Mouse (Mus musculus) MEL (cell line): ENCODE measurements around the gene Zfp2. TPM values are rescaled to one million over a fixed set of nuclear protein-coding genes. Genes with fewer than 3 reads are reported as not detected.

ENCODE experiments used
- DNase-seq: peaks from one replicate; pipeline ENCODE4 v3.0.0; 2011; ENCODE audit warnings: low read depth, low spot score
- H3K27ac ChIP-seq: 2 replicates; pipeline ENCODE4 v1.5.1; 2012; ENCODE audit warnings: low read depth, mild to moderate bottlenecking, control low read depth, low read length, moderate library complexity; ENCODE audit not compliant: control insufficient read depth
- H3K27me3 ChIP-seq, 2 experiments: fragments of 150-350 bp in 1 of 2; sonication (generic) in 1 of 2; 2 replicates each; pipeline ENCODE4 v1.6.1; 2012; ENCODE audit warnings: low read length in 2 of 2, mild to moderate bottlenecking in 2 of 2, improper control_type of control experiment in 1 of 2, moderate library complexity in 1 of 2; ENCODE audit not compliant: insufficient read depth in 2 of 2, control insufficient read depth in 1 of 2
- H3K36me3 ChIP-seq, 2 experiments: 2 replicates each; pipeline ENCODE4 v1.6.1; 2012 to 2014; ENCODE audit warnings: low read length in 2 of 2, improper control_type of control experiment in 1 of 2, inconsistent platforms in 1 of 2, mild to moderate bottlenecking in 1 of 2; ENCODE audit not compliant: insufficient read depth in 2 of 2, control insufficient read depth in 1 of 2
- H3K4me1 ChIP-seq, 2 experiments: fragments of 150-350 bp in 1 of 2; sonication (generic) in 1 of 2; 2 replicates each; pipeline ENCODE4 v1.6.1; 2012; ENCODE audit warnings: low read length in 2 of 2, improper control_type of control experiment in 1 of 2, mild to moderate bottlenecking in 1 of 2; ENCODE audit not compliant: insufficient read depth in 2 of 2, control insufficient read depth in 1 of 2
- H3K4me3 ChIP-seq, 2 experiments: fragments of 150-350 bp in 1 of 2; sonication (generic) in 1 of 2; 2 replicates each; pipeline ENCODE4 v1.5.1; 2012; ENCODE audit warnings: low read depth in 2 of 2, low read length in 2 of 2, mild to moderate bottlenecking in 2 of 2, moderate library complexity in 2 of 2, control low read depth in 1 of 2, improper control_type of control experiment in 1 of 2; ENCODE audit not compliant: control insufficient read depth in 1 of 2, insufficient read depth in 1 of 2
- H3K79me2 ChIP-seq: 2 replicates; pipeline ENCODE4 v1.6.1; 2012; ENCODE audit warnings: mild to moderate bottlenecking, low read length, moderate library complexity; ENCODE audit not compliant: control insufficient read depth, poor library complexity, insufficient read depth
- H3K9ac ChIP-seq: 2 replicates; pipeline ENCODE4 v1.6.1; 2012; ENCODE audit warnings: low read depth, mild to moderate bottlenecking, control low read depth, low read length, moderate library complexity; ENCODE audit not compliant: control insufficient read depth, poor library complexity, severe bottlenecking
- H3K9me3 ChIP-seq: fragments of 150-350 bp; sonication (generic); replicated peaks from 2 replicates; pipeline ENCODE4 v1.6.1; 2012; ENCODE audit warnings: mild to moderate bottlenecking, low read length, improper control_type of control experiment, moderate library complexity; ENCODE audit not compliant: insufficient read depth
- BHLHE40 ChIP-seq: IDR thresholded peaks from 2 replicates; pipeline ENCODE4 v1.6.1; 2012; ENCODE audit warnings: low read depth, mild to moderate bottlenecking, inconsistent platforms, low read length, improper control_type of control experiment, borderline replicate concordance
- CTCF ChIP-seq, 3 experiments: IDR thresholded peaks in 2 of 3; conservative IDR thresholded peaks in 1 of 3; 2 replicates each; pipeline ENCODE4 v1.5.1; 2011 to 2012; ENCODE audit warnings: low read length in 3 of 3, low read depth in 2 of 3, mild to moderate bottlenecking in 2 of 3, improper control_type of control experiment in 1 of 3, inconsistent platforms in 1 of 3, mixed read lengths in 1 of 3, moderate library complexity in 1 of 3; ENCODE audit not compliant: control insufficient read depth in 1 of 3, insufficient read depth in 1 of 3, poor library complexity in 1 of 3, severe bottlenecking in 1 of 3
- E2F4 ChIP-seq: IDR thresholded peaks from 2 replicates; pipeline ENCODE4 v1.6.1; 2011; ENCODE audit warnings: low read depth, low read length, improper control_type of control experiment, borderline replicate concordance
- ELF1 ChIP-seq: IDR thresholded peaks from 2 replicates; pipeline ENCODE4 v1.6.1; 2014; ENCODE audit warnings: low read depth, mild to moderate bottlenecking, inconsistent platforms, low read length, improper control_type of control experiment, moderate library complexity
- EP300 ChIP-seq, 2 experiments: IDR thresholded peaks; 2 replicates each; pipeline ENCODE4 v1.6.1; 2011; ENCODE audit warnings: improper control_type of control experiment in 2 of 2, low read length in 2 of 2, low read depth in 1 of 2, mild to moderate bottlenecking in 1 of 2
- ETS1 ChIP-seq: IDR thresholded peaks from 2 replicates; pipeline ENCODE4 v1.6.1; 2012; ENCODE audit warnings: low read depth, mild to moderate bottlenecking, inconsistent platforms, low read length, improper control_type of control experiment, moderate library complexity
- GATA1 ChIP-seq: IDR thresholded peaks from 2 replicates; pipeline ENCODE4 v1.6.1; 2011; ENCODE audit warnings: low read depth, low read length, improper control_type of control experiment
- HCFC1 ChIP-seq: IDR thresholded peaks from 2 replicates; pipeline ENCODE4 v1.6.1; 2012; ENCODE audit warnings: low read depth, mild to moderate bottlenecking, inconsistent platforms, low read length, improper control_type of control experiment, moderate library complexity
- JUND ChIP-seq: IDR thresholded peaks from 2 replicates; pipeline ENCODE4 v1.6.1; 2011; ENCODE audit warnings: low read depth, mild to moderate bottlenecking, improper control_type of control experiment, low read length
- MXI1 ChIP-seq: IDR thresholded peaks from 2 replicates; pipeline ENCODE4 v1.6.1; 2011; ENCODE audit warnings: mild to moderate bottlenecking, low read depth, low read length, improper control_type of control experiment
- MYB ChIP-seq: IDR thresholded peaks from 2 replicates; pipeline ENCODE4 v1.6.1; 2011; ENCODE audit warnings: mild to moderate bottlenecking, low read depth, low read length, improper control_type of control experiment
- RCOR1 ChIP-seq: IDR thresholded peaks from 2 replicates; pipeline ENCODE4 v1.6.1; 2012; ENCODE audit warnings: low read depth, mild to moderate bottlenecking, inconsistent platforms, low read length, improper control_type of control experiment
- SIN3A ChIP-seq: IDR thresholded peaks from 2 replicates; pipeline ENCODE4 v1.6.1; 2012; ENCODE audit warnings: low read length, improper control_type of control experiment, inconsistent platforms
- SMC3 ChIP-seq: IDR thresholded peaks from 2 replicates; pipeline ENCODE4 v1.6.1; 2011; ENCODE audit warnings: low read depth, low read length, improper control_type of control experiment
- TAL1 ChIP-seq: IDR thresholded peaks from 2 replicates; pipeline ENCODE4 v1.6.1; 2012; ENCODE audit warnings: mild to moderate bottlenecking, inconsistent platforms, low read length, moderate library complexity, mixed read lengths
- TBP ChIP-seq: IDR thresholded peaks from 2 replicates; pipeline ENCODE4 v1.8.0; 2011; ENCODE audit warnings: low read depth, low read length, improper control_type of control experiment
- TCF12 ChIP-seq: IDR thresholded peaks from 2 replicates; pipeline ENCODE4 v1.6.1; 2014; ENCODE audit warnings: low read depth, mild to moderate bottlenecking, inconsistent platforms, low read length, improper control_type of control experiment, moderate library complexity
- UBTF ChIP-seq: IDR thresholded peaks from 2 replicates; pipeline ENCODE4 v1.6.1; 2012; ENCODE audit warnings: low read depth, mild to moderate bottlenecking, inconsistent platforms, low read length, improper control_type of control experiment, moderate library complexity, borderline replicate concordance; ENCODE audit not compliant: insufficient read depth
- USF1 ChIP-seq: IDR thresholded peaks from 2 replicates; pipeline ENCODE4 v1.6.1; 2014; ENCODE audit warnings: low read depth, mild to moderate bottlenecking, inconsistent platforms, low read length, improper control_type of control experiment, moderate library complexity
- ZC3H11A ChIP-seq: IDR thresholded peaks from 2 replicates; pipeline ENCODE4 v1.6.1; 2012; ENCODE audit warnings: low read depth, mild to moderate bottlenecking, inconsistent platforms, low read length, improper control_type of control experiment
- ZKSCAN1 ChIP-seq: IDR thresholded peaks from 2 replicates; pipeline ENCODE4 v1.6.1; 2012; ENCODE audit warnings: low read depth, mild to moderate bottlenecking, inconsistent platforms, low read length, improper control_type of control experiment, moderate library complexity
- ZNF384 ChIP-seq: IDR thresholded peaks from 2 replicates; pipeline ENCODE4 v1.6.1; 2012; ENCODE audit warnings: low read depth, mild to moderate bottlenecking, inconsistent platforms, low read length, improper control_type of control experiment
- polyA plus RNA-seq, 2 experiments: library from polyadenylated mRNA; stranded (reverse) in 1 of 2; unstranded in 1 of 2; fragments of >175 nt in 1 of 2; fragments of >200 nt in 1 of 2; gene quantifications; 2 replicates each; pipeline versions ENCODE4 v1.2.1 to v1.2.4; 2012; ENCODE audit warnings: low replicate concordance in 2 of 2, low read depth in 1 of 2; ENCODE audit not compliant: insufficient read length in 2 of 2, insufficient read depth in 1 of 2, missing spikeins in 1 of 2
- total RNA-seq: library from RNA; depleted of rRNA; stranded (reverse); fragments of 300-350 nt; gene quantifications from 2 replicates; pipeline ENCODE4 v1.2.3, GENCODE M21; 2012

Gene Zfp2
- total and polyA plus RNA-seq, 3 experiments, result not detected

GRCm38 (mm10) chr11:50850989-50851601 lies 64.9 kb downstream of the Zfp2 start:
- Histone ChIP-seq H3K4me3 (no peak overlapping the region), H3K9me3 (no peaks in the 10 kb centered on the region), H3K4me1 (peaks cover 0 to 3% of the 10 kb centered on the region in 2 experiments; a peak in 1 of 4 replicates), H3K27ac (no peak overlapping the region), H3K27me3 (no peaks in the 10 kb centered on the region), H3K9ac (no peak overlapping the region), H3K36me3 (no peaks in the 10 kb centered on the region), H3K79me2 (no peaks in the 10 kb centered on the region)
- no peak for DNase-seq
- TF ChIP-seq TBP, result no peak
- no peak for TF ChIP-seq CTCF (IDR thresholded peaks at IDR 0.05 in 2 of 3, conservative IDR thresholded peaks at IDR 0.05 in 1 of 3; ENCODE audit: control insufficient read depth in 1 of 3, insufficient read depth in 1 of 3, low read depth in 2 of 3, low read length in 3 of 3, poor library complexity in 1 of 3, severe bottlenecking in 1 of 3)
- TF ChIP-seq SIN3A, result no peak

- no peaks in the 10 kb centered on the region for H3K36me3 ChIP-seq
- H3K27me3 ChIP-seq, result no peaks in the 10 kb centered on the region
- no peak within 1 kb of the TSS for H3K27ac ChIP-seq
- H3K79me2 ChIP-seq, result no peaks in the 10 kb centered on the region
- H3K9me3 ChIP-seq, result no peaks in the 10 kb centered on the region
- TF ChIP-seq MXI1, result no peak
- TF ChIP-seq USF1, result no peak
- no peak for TF ChIP-seq E2F4
- no peak for TF ChIP-seq MYB
- TF ChIP-seq ETS1, result no peak
- TF ChIP-seq UBTF, result no peak
- TF ChIP-seq HCFC1, result no peak
- no peak for TF ChIP-seq BHLHE40
- TF ChIP-seq ZC3H11A, result no peak
- no peak for TF ChIP-seq GATA1
- TF ChIP-seq SMC3, result no peak
- H3K4me1 ChIP-seq, result peaks cover 0 to 3% of the 10 kb centered on the region in 2 experiments; a peak in 1 of 4 replicates
- DNase-seq, result peak; percentile 36
- peak within 1 kb of the TSS; percentile 19 to 48; a peak in 3 of 4 replicates for H3K4me3 ChIP-seq
- no peak within 1 kb of the TSS for H3K9ac ChIP-seq
Observed at GRCm38 (mm10) chr11:50850177-50850735, 65.7 kb downstream of the Zfp2 start, which contains the start of gene Grm6. Gene Grm6 (plus strand): TSS chr11:50850685.

- Histone ChIP-seq H3K79me2 (no peaks in the 10 kb centered on the region), H3K27me3 (no peaks in the 10 kb centered on the region), H3K4me3 (peak overlapping the region; percentile 4 to 48; a peak in 3 of 4 replicates), H3K4me1 (peaks cover 0 to 3% of the 10 kb centered on the region in 2 experiments; a peak in 1 of 4 replicates), H3K9ac (peak overlapping the region; percentile 10; the same call in 1 of the 2 replicates), H3K36me3 (no peaks in the 10 kb centered on the region), H3K9me3 (no peaks in the 10 kb centered on the region), H3K27ac (no peak overlapping the region)
- DNase-seq, result peak; percentile 65
- peak; percentile 63 for TF ChIP-seq TBP
- TF ChIP-seq MYB, result no peak
- TF ChIP-seq JUND, result no peak; the same call in 1 of the 2 replicates
- no peak for TF ChIP-seq ELF1
- TF ChIP-seq GATA1, result peak; percentile 49; the same call in 1 of the 2 replicates
- no peak for TF ChIP-seq HCFC1
- no peak for TF ChIP-seq USF1
- peak; percentile 56 to 58 for TF ChIP-seq EP300 (IDR thresholded peaks at IDR 0.05; ENCODE audit: low read depth in 1 of 2, low read length in 2 of 2)
- 0 out of 2 replicates have a peak, but pooled peaks have one; percentile 18 for TF ChIP-seq RCOR1
- TF ChIP-seq MXI1, result no peak
- TF ChIP-seq TAL1, result peak; percentile 55
- TF ChIP-seq TCF12, result peak; percentile 37; the same call in 1 of the 2 replicates
- TF ChIP-seq SIN3A, result peak; percentile 42
- peak; percentile 12; the same call in 1 of the 2 replicates for TF ChIP-seq BHLHE40
- 0 out of 2 replicates have a peak, but pooled peaks have one; percentile 22 for TF ChIP-seq ZNF384
- TF ChIP-seq SMC3, result no peak
- TF ChIP-seq ZKSCAN1, result no peak
- TF ChIP-seq CTCF (IDR thresholded peaks at IDR 0.05 in 2 of 3, conservative IDR thresholded peaks at IDR 0.05 in 1 of 3; ENCODE audit: control insufficient read depth in 1 of 3, insufficient read depth in 1 of 3, low read depth in 2 of 3, low read length in 3 of 3, poor library complexity in 1 of 3, severe bottlenecking in 1 of 3), result no peak
Observed at GRCm38 (mm10) chr11:50849310-50849709, 66.7 kb downstream of the Zfp2 start.
